13 mouse cellular contexts compared by ENCODE assay signal in the genomic region with DNA sequence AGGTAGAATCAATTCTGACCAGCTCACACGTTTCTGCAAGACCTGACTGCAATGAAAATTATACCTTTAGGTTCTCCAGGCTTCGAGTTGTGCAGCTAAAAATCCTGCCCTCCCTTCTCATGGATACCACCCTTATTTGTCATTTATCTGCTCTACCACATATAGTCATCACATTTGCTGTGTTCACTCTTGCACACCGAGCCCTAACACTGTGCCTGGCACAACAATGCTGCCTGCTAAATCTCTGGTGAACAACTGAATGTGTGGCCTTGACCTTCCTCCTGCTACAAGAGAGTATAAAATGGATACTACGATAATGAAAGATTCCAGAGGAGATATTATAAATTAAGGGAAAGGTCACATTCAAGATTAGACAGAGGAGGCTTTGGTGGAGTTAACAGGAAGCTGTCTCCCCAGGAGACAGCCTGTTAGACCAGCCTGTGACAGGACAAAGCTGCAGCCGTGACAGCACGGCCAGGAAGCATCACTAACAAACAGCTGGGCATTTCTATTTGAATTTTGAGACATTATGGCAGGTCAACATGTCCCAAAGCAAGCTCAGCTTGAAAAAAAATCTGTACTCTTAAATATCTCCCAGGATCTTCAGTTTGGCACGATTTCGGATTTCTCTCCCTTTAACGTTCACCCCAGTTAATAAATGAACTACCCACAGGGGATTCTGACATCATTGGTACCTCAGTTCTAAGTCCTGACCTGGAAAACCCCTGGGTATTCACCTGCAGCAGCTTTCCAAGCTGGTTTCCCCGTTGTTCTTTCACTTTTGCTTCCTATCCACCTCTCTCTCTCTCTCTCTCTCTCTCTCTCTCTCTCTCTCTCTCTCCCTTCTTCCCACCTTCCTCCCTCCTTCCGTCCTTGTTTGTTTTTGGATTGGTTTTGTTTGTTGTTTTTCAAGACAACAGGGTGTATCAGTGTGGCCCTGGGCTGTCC.
DNase-seq lines count a peak whose midpoint lies in the region; ATAC-seq and TF ChIP-seq lines count a peak whose summit lies in the region.
"Had no signal": no experiment of that assay in that cellular context is flagged by ENCODE, and none has a peak within 500 bp of the region (broad histone marks: within the 10 kb centered on the region; RNA-seq: fewer than 3 reads in every experiment).

No protein-coding gene starts in this region.

- H3K79me2 ChIP-seq in myocyte (ENCODE audit: control insufficient read depth, insufficient read depth) = no peaks in the 10 kb centered on the region

- 0 out of 2 replicates have a peak overlapping the region, but pooled peaks have one; percentile 9 for H3K4me2 ChIP-seq in lung, postnatal 0 days (replicated peaks; ENCODE audit: low read depth, low read length)
- peak overlapping the region; percentile 63 for H3K4me2 ChIP-seq in myocyte (ENCODE audit: low read depth)
- H3K4me2 ChIP-seq: liver, embryonic 12.5 days had no signal

- H3K27me3 ChIP-seq in lung, postnatal 0 days (replicated peaks; ENCODE audit: insufficient read depth, low read length) = no peaks in the 10 kb centered on the region
- H3K27me3 ChIP-seq in myocyte (ENCODE audit: control insufficient read depth, insufficient read depth, insufficient read length) = no peaks in the 10 kb centered on the region
- no peaks in the 10 kb centered on the region for H3K27me3 ChIP-seq in thymus, adult 2 months (ENCODE audit: control insufficient read depth, insufficient read depth, low read length)
- H3K27me3 ChIP-seq: liver, embryonic 12.5 days had no signal

- no peaks in the 10 kb centered on the region for H3K36me3 ChIP-seq in lung, postnatal 0 days (ENCODE audit: insufficient read depth, low read length)
- no peaks in the 10 kb centered on the region for H3K36me3 ChIP-seq in myocyte (ENCODE audit: control insufficient read depth, insufficient read depth)
- no peaks in the 10 kb centered on the region for H3K36me3 ChIP-seq in thymus, adult 2 months (ENCODE audit: control insufficient read depth, insufficient read depth, low read length)
- H3K36me3 ChIP-seq: liver, embryonic 12.5 days had no signal

- H3K9ac ChIP-seq in lung, postnatal 0 days (replicated peaks; ENCODE audit: low read depth) = no peak overlapping the region
- H3K9ac ChIP-seq: liver, embryonic 12.5 days had no signal

- WGBS in lung, postnatal 0 days = 41% methylated on average over 11 of the region's 11 CpGs
- 56% methylated on average over 11 of the region's 11 CpGs for WGBS in thymus, adult 2 months

- ATAC-seq in lung, postnatal 0 days = peak; percentile 74

- DNase-seq in gastrocnemius, adult 2 months = no peak
- no peak for DNase-seq in gastrocnemius, postnatal 4 days (ENCODE audit: low spot score in 2 of 2)
- DNase-seq in lung, postnatal 0 days (ENCODE audit: low spot score) = peak; percentile 41
- DNase-seq in lung, postnatal 25 days (ENCODE audit: low spot score) = no peak
- DNase-seq in induced T-regulatory cell, adult 2 months (ENCODE audit: low read depth) = peak; percentile 90
- no peak for DNase-seq in thymus, adult 2 months
- no peak for DNase-seq in cerebellum, postnatal 36 days
- DNase-seq: gastrocnemius, postnatal 14 days; heart, postnatal 36 days; thymus, adult 18-20 months had no signal

- intact Hi-C loops in gastrocnemius, adult 2 months (cut with DNase I) = no loop called here

- peaks cover 4% of the 10 kb centered on the region; the same call in 1 of the 2 replicates for H3K4me1 ChIP-seq in lung, postnatal 0 days (ENCODE audit: insufficient read depth, low read depth, low read length)
- H3K4me1 ChIP-seq in thymus, adult 2 months (replicated peaks; ENCODE audit: control insufficient read depth, insufficient read depth, low read length) = no peaks in the 10 kb centered on the region; the same call in 1 of the 2 replicates
- H3K4me1 ChIP-seq: liver, embryonic 12.5 days had no signal

- peak overlapping the region; percentile 40; the same call in 1 of the 2 replicates for H3K27ac ChIP-seq in gastrocnemius, adult 2 months
- H3K27ac ChIP-seq in lung, postnatal 0 days (ENCODE audit: low read length) = no peak overlapping the region
- no peak overlapping the region for H3K27ac ChIP-seq in thymus, adult 2 months (ENCODE audit: control insufficient read depth, insufficient read depth, low read length)
- H3K27ac ChIP-seq: liver, embryonic 12.5 days had no signal

- no peak for TF ChIP-seq CTCF in gastrocnemius, adult 2 months (IDR thresholded peaks at IDR 0.05)
- no peak for TF ChIP-seq CTCF in lung, postnatal 0 days (IDR thresholded peaks at IDR 0.05)
- TF ChIP-seq CTCF in thymus, adult 2 months (IDR thresholded peaks at IDR 0.05; ENCODE audit: borderline replicate concordance, control insufficient read depth, extremely low read depth, insufficient read depth, low read length, poor library complexity) = no peak

- H3K4me3 ChIP-seq in gastrocnemius, adult 2 months = peak overlapping the region; percentile 37
- H3K4me3 ChIP-seq in lung, postnatal 0 days (ENCODE audit: low read depth, low read length) = no peak overlapping the region
- no peak overlapping the region for H3K4me3 ChIP-seq in myocyte
- H3K4me3 ChIP-seq in thymus, adult 2 months (ENCODE audit: control insufficient read depth, insufficient read depth, low read length) = no peak overlapping the region
- H3K4me3 ChIP-seq: erythroblast, embryonic 14.5 days; liver, embryonic 12.5 days had no signal

- no peak overlapping the region for H3ac ChIP-seq in myocyte (ENCODE audit: control insufficient read depth, insufficient read length)

- TF ChIP-seq EP300 in lung, postnatal 0 days (IDR thresholded peaks at IDR 0.05) = no peak

- no peaks in the 10 kb centered on the region for H3K9me3 ChIP-seq in lung, postnatal 0 days (ENCODE audit: low read length)
- H3K9me3 ChIP-seq: liver, embryonic 12.5 days had no signal

- no peak for TF ChIP-seq POLR2A in myocyte (IDR thresholded peaks at IDR 0.05; ENCODE audit: insufficient read length, low read depth)
- TF ChIP-seq POLR2A in thymus, adult 2 months (IDR thresholded peaks at IDR 0.05; ENCODE audit: control insufficient read depth, extremely low read depth, insufficient read depth, low read length, poor library complexity) = no peak

TF ChIP-seq in myocyte, 11 proteins besides CTCF, POLR2A, EP300 and RAD21:
- no peak for TF ChIP-seq USF1 (IDR thresholded peaks at IDR 0.05; ENCODE audit: low read depth)
- TF ChIP-seq MYOD1 (IDR thresholded peaks at IDR 0.05; ENCODE audit: control insufficient read depth in 1 of 3, insufficient read length in 2 of 3, low read depth in 2 of 3) = no peak
- no peak for TF ChIP-seq POLR2AphosphoS2 (IDR thresholded peaks at IDR 0.05; ENCODE audit: insufficient read length, low read depth)
- TF ChIP-seq REST (IDR thresholded peaks at IDR 0.05; ENCODE audit: insufficient read depth, insufficient read length) = no peak

Comparison
In these comparisons a context has a peak if more than half of its experiments do, and no peak if none do; other contexts are left out.
1. DNase-seq: peak in lung, postnatal 0 days (single experiment) and induced T-regulatory cell, adult 2 months (single experiment); none in gastrocnemius, adult 2 months (single experiment), gastrocnemius, postnatal 4 days (0 of 2), lung, postnatal 25 days (single experiment), thymus, adult 2 months (single experiment) and cerebellum, postnatal 36 days (0 of 2).